Mouse (Mus musculus): ENCODE measurements around the gene Slc25a22. TPM values are rescaled to one million over a fixed set of nuclear protein-coding genes. Genes with fewer than 3 reads are reported as not detected.

The Slc25a22 gene
- total RNA-seq, 2 experiments from 2014 or later = 253 to 262 TPM

- intact Hi-C loops (cut with DNase I) = loop anchor here (5.0 kb wide), 1 partner anchor 65 kb away; the partner anchor contains the start of genes Deaf1 and Tmem80
- Histone ChIP-seq H3K4me3 (peak overlapping the region; percentile 82), H3K27ac (peak overlapping the region; percentile 83)
- TF ChIP-seq CTCF (IDR thresholded peaks at IDR 0.05) = no peak
- DNase-seq (ENCODE audit: extremely low spot score in 1 of 2, low spot score in 2 of 2) = no peak
Measured at GRCm38 (mm10) chr7:141392552-141393222, 45.0 kb downstream of the Slc25a22 start.

GRCm38 (mm10) chr7:141391625-141392551, 45.8 kb downstream of the Slc25a22 start, which contains the start of gene Taldo1:
Taldo1 (plus strand) TSS chr7:141392199.
- intact Hi-C loops (cut with DNase I) = loop anchor here (5.0 kb wide), 1 partner anchor 65 kb away; the partner anchor contains the start of genes Deaf1 and Tmem80
- no peak for TF ChIP-seq CTCF (IDR thresholded peaks at IDR 0.05)
- H3K27ac ChIP-seq = peak within 1 kb of the TSS; percentile 83
- DNase-seq (ENCODE audit: extremely low spot score in 1 of 2, low spot score in 2 of 2) = peak; percentile 94 to 95
- peak within 1 kb of the TSS; percentile 82 for H3K4me3 ChIP-seq

- no peak for DNase-seq (ENCODE audit: extremely low spot score in 1 of 2, low spot score in 2 of 2)
Measured at GRCm38 (mm10) chr7:141390326-141391259, 47.1 kb downstream of the Slc25a22 start.

GRCm38 (mm10) chr7:141388487-141389109, 49.1 kb downstream of the Slc25a22 start:
- no peak for DNase-seq (ENCODE audit: extremely low spot score in 1 of 2, low spot score in 2 of 2)
- intact Hi-C loops (cut with DNase I) = no loop called here
- Histone ChIP-seq H3K4me3 (no peak overlapping the region), H3K27ac (no peak overlapping the region)
- TF ChIP-seq CTCF (IDR thresholded peaks at IDR 0.05) = no peak

More at GRCm38 (mm10) chr7:141390326-141391259, 47.1 kb downstream of the Slc25a22 start:
- TF ChIP-seq CTCF (IDR thresholded peaks at IDR 0.05) = no peak
- no peak overlapping the region for H3K4me3 ChIP-seq
- intact Hi-C loops (cut with DNase I) = loop anchor here (5.0 kb wide), 1 partner anchor 63 kb away; the partner anchor contains the start of genes Deaf1 and Tmem80
- H3K27ac ChIP-seq = no peak overlapping the region

GRCm38 (mm10) chr7:141387807-141388486, 49.7 kb downstream of the Slc25a22 start:
- H3K4me3 ChIP-seq = no peak overlapping the region
- TF ChIP-seq CTCF (IDR thresholded peaks at IDR 0.05) = no peak
- DNase-seq (ENCODE audit: extremely low spot score in 1 of 2, low spot score in 2 of 2) = no peak
- intact Hi-C loops (cut with DNase I) = no loop called here
- H3K27ac ChIP-seq = no peak overlapping the region

- intact Hi-C loops (cut with DNase I) = no loop called here
- H3K4me3 ChIP-seq = no peak overlapping the region
- H3K27ac ChIP-seq = peak overlapping the region; percentile 32; the same call in 1 of the 2 replicates
- no peak for TF ChIP-seq CTCF (IDR thresholded peaks at IDR 0.05)
- DNase-seq (ENCODE audit: extremely low spot score in 1 of 2, low spot score in 2 of 2) = no peak
Measured at GRCm38 (mm10) chr7:141381068-141381835, 56.4 kb downstream of the Slc25a22 start.

Other genes with a start within 250 kb of the Slc25a22 start
- 100 to 1,000 TPM; 219 to 244 TPM for gene Hras, start 243.9 kb downstream of the Slc25a22 start, total RNA-seq (2021)
- 1 to 10 TPM; 3.9 to 5.0 TPM for gene Lrrc56, start 243.7 kb downstream of the Slc25a22 start, total RNA-seq (2021)
- not detected for gene Lmntd2, start 223.8 kb downstream of the Slc25a22 start, total RNA-seq (2021)
- 1 to 10 TPM in 1 of 2 experiments, under 1 TPM in 1; 0.94 to 1.3 TPM for gene Rassf7, start 222.0 kb downstream of the Slc25a22 start, total RNA-seq (2021)
- 10 to 100 TPM; 70.5 to 77.2 TPM for gene Phrf1, start 209.1 kb downstream of the Slc25a22 start, total RNA-seq (2021)
- gene Irf7, start 171.4 kb downstream of the Slc25a22 start, total RNA-seq (2021) = 1 to 10 TPM in 1 of 2 experiments, under 1 TPM in 1; 0.59 to 1.2 TPM
- gene Cdhr5, start 161.1 kb downstream of the Slc25a22 start, total RNA-seq (2021) = not detected
- not detected for gene Sct, start 158.8 kb downstream of the Slc25a22 start, total RNA-seq (2021)
- gene Drd4, start 145.9 kb downstream of the Slc25a22 start, total RNA-seq (2021) = under 1 TPM; 0.27 to 0.44 TPM
- gene Deaf1, start 110.2 kb downstream of the Slc25a22 start, total RNA-seq (2021) = 10 to 100 TPM; 63.1 to 63.8 TPM
- gene Tmem80, start 110.2 kb downstream of the Slc25a22 start, total RNA-seq (2021) = 10 to 100 TPM; 33.3 to 34.9 TPM
- gene Eps8l2, start 99.0 kb downstream of the Slc25a22 start, total RNA-seq (2021) = 1 to 10 TPM; 3.6 to 5.3 TPM
- 10 to 100 TPM; 87.5 to 90.9 TPM for gene Taldo1, start 45.7 kb downstream of the Slc25a22 start, total RNA-seq (2021)
- 10 to 100 TPM; 38.9 to 46.5 TPM for gene Gatd1, start 23.8 kb downstream of the Slc25a22 start, total RNA-seq (2021)
- gene Cend1, start 8.4 kb downstream of the Slc25a22 start, total RNA-seq (2021) = 100 to 1,000 TPM; 279 to 288 TPM
- gene Pidd1, start 6.1 kb upstream of the Slc25a22 start, total RNA-seq (2021) = 1 to 10 TPM in 1 of 2 experiments, under 1 TPM in 1; 0.93 to 1.2 TPM
- 100 to 1,000 TPM; 552 to 567 TPM for gene Rplp2, start 9.5 kb upstream of the Slc25a22 start, total RNA-seq (2021)
- gene Pnpla2, start 17.3 kb upstream of the Slc25a22 start, total RNA-seq (2021) = 10 to 100 TPM; 26.0 to 31.7 TPM
- 1 to 10 TPM; 3.7 to 5.1 TPM for gene Cracr2b, start 23.2 kb upstream of the Slc25a22 start, total RNA-seq (2021)
- 10 to 100 TPM; 30.7 to 31.4 TPM for gene Cd151, start 29.5 kb upstream of the Slc25a22 start, total RNA-seq (2021)
- gene Polr2l, start 37.2 kb upstream of the Slc25a22 start, total RNA-seq (2021) = 10 to 100 TPM; 38.4 to 42.3 TPM
- 10 to 100 TPM; 13.7 to 14.4 TPM for gene Tspan4, start 37.3 kb upstream of the Slc25a22 start, total RNA-seq (2021)
- gene Chid1, start 102.0 kb upstream of the Slc25a22 start, total RNA-seq (2021) = 10 to 100 TPM; 59.2 to 72.0 TPM
- 100 to 1,000 TPM; 191 to 201 TPM for gene Ap2a2, start 124.3 kb upstream of the Slc25a22 start, total RNA-seq (2021)
- not detected for gene Muc6, start 217.4 kb upstream of the Slc25a22 start, total RNA-seq (2021)

Measured in left cerebral cortex, adult 2 months (tissue).